Mouse (Mus musculus): ENCODE results near the gene Acacb. TPM values are rescaled to one million over a fixed set of nuclear protein-coding genes. Genes with fewer than 3 reads are reported as not detected.

Gene Acacb
- polyA plus RNA-seq, 1 experiment from 2014 or later = 2.4 TPM

GRCm38 (mm10) chr5:114187108-114187507 lies 40.8 kb downstream of the Acacb start:
- Histone ChIP-seq H3K36me3 (no peaks in the 10 kb centered on the region), H3K27me3 (no peaks in the 10 kb centered on the region), H3K4me1 (replicated peaks) (no peaks in the 10 kb centered on the region), H3K9ac (replicated peaks) (no peak overlapping the region), H3K4me2 (replicated peaks) (no peak overlapping the region), H3K27ac (no peak overlapping the region), H3K4me3 (replicated peaks) (no peak overlapping the region), H3K9me3 (no peaks in the 10 kb centered on the region)
- ATAC-seq = no peak
- 73% methylated on average over 2 of the region's 2 CpGs for WGBS

- ATAC-seq = no peak
- Histone ChIP-seq H3K4me2 (replicated peaks) (no peak overlapping the region), H3K27me3 (no peaks in the 10 kb centered on the region), H3K4me3 (replicated peaks) (no peak overlapping the region), H3K4me1 (replicated peaks) (no peaks in the 10 kb centered on the region), H3K36me3 (no peaks in the 10 kb centered on the region), H3K27ac (no peak overlapping the region), H3K9ac (replicated peaks) (no peak overlapping the region), H3K9me3 (no peaks in the 10 kb centered on the region)
- 81% methylated on average over 12 of the region's 12 CpGs for WGBS
Measured at GRCm38 (mm10) chr5:114188900-114189464, 42.6 kb downstream of the Acacb start.

DNA sequence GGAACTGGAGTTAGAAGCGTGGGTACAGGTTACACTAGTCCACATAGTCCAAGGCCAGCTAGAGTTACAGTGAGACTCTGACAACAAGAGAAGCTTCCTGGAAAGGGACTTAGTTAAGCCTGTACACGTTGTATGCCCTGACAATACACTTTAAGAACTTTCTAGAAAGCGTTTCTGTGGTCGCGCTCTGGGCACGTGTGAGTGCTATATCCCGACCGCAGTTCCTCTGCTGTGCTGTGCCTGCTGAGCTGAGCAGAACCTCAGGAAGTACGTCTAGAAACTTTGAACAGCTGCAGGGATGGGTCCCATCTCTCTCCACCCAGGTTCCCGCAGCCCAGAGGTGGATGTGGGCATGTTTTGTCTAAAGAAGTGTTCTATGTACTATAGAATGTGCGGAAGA lies 47.8 kb downstream of the Acacb start:
- Histone ChIP-seq H3K27ac (no peak overlapping the region), H3K9me3 (no peaks in the 10 kb centered on the region), H3K4me1 (replicated peaks) (peaks cover 4% of the 10 kb centered on the region; the same call in 1 of the 2 replicates), H3K4me2 (replicated peaks) (no peak overlapping the region), H3K9ac (replicated peaks) (no peak overlapping the region), H3K4me3 (replicated peaks) (no peak overlapping the region), H3K27me3 (no peaks in the 10 kb centered on the region), H3K36me3 (no peaks in the 10 kb centered on the region)
- ATAC-seq = no peak
- WGBS = 84% methylated on average over 11 of the region's 11 CpGs

- H3K9ac ChIP-seq (replicated peaks) = no peak overlapping the region
Measured at GRCm38 (mm10) chr5:114199116-114199777, 52.9 kb downstream of the Acacb start.

DNA sequence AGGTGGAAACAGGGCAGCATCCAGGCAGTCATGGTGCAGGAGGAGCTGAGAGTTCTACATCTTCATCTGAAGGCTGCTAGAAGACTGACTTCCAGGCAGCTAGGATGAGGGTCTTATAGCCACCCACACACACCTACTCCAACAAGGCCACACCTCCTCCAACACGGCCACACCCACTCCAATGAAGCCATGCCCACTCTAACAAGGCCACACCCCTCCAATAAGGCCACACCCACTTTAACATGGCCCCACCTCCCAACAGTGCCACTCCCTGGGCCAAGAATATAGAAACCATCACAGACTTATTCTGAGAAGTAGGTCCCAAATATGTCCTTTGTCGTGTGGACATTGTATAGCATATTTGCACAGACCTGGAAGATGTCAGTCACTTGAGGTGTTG lies 59.8 kb downstream of the Acacb start:
- Histone ChIP-seq H3K9ac (replicated peaks) (no peak overlapping the region), H3K4me1 (replicated peaks) (no peaks in the 10 kb centered on the region), H3K27ac (no peak overlapping the region), H3K9me3 (0 out of 2 replicates have a peak, but pooled peaks cover 2% of the 10 kb centered on the region), H3K36me3 (no peaks in the 10 kb centered on the region), H3K4me2 (replicated peaks) (no peak overlapping the region), H3K4me3 (replicated peaks) (no peak overlapping the region), H3K27me3 (no peaks in the 10 kb centered on the region)
- no peak for ATAC-seq
- 82% methylated on average over 2 of the region's 2 CpGs for WGBS

More at GRCm38 (mm10) chr5:114199116-114199777, 52.9 kb downstream of the Acacb start:
- Histone ChIP-seq H3K36me3 (no peaks in the 10 kb centered on the region), H3K27me3 (no peaks in the 10 kb centered on the region), H3K4me1 (replicated peaks) (peaks cover 10% of the 10 kb centered on the region; the same call in 1 of the 2 replicates), H3K27ac (no peak overlapping the region), H3K4me3 (replicated peaks) (no peak overlapping the region), H3K9me3 (no peaks in the 10 kb centered on the region), H3K4me2 (replicated peaks) (no peak overlapping the region)
- ATAC-seq = no peak
- WGBS = 28% methylated on average over 13 of the region's 13 CpGs

- H3K4me3 ChIP-seq (replicated peaks) = no peak overlapping the region
- H3K27ac ChIP-seq = no peak overlapping the region
- no peak overlapping the region for H3K4me2 ChIP-seq (replicated peaks)
- no peaks in the 10 kb centered on the region for H3K9me3 ChIP-seq
- ATAC-seq = no peak
- H3K9ac ChIP-seq (replicated peaks) = no peak overlapping the region
- no peaks in the 10 kb centered on the region for H3K4me1 ChIP-seq (replicated peaks)
- 0 out of 2 replicates have a peak, but pooled peaks cover 3% of the 10 kb centered on the region for H3K27me3 ChIP-seq
- WGBS = 72% methylated on average over 10 of the region's 10 CpGs
- no peaks in the 10 kb centered on the region for H3K36me3 ChIP-seq
Measured at GRCm38 (mm10) chr5:114213183-114213582, 66.8 kb downstream of the Acacb start.

GRCm38 (mm10) chr5:114218771-114219170 lies 72.4 kb downstream of the Acacb start:
- Histone ChIP-seq H3K9ac (replicated peaks) (no peak overlapping the region), H3K4me3 (replicated peaks) (no peak overlapping the region), H3K4me1 (replicated peaks) (no peaks in the 10 kb centered on the region), H3K4me2 (replicated peaks) (no peak overlapping the region), H3K27me3 (no peaks in the 10 kb centered on the region), H3K27ac (no peak overlapping the region), H3K9me3 (no peaks in the 10 kb centered on the region), H3K36me3 (no peaks in the 10 kb centered on the region)
- WGBS = 88% methylated on average over 14 of the region's 14 CpGs
- no peak for ATAC-seq

DNA sequence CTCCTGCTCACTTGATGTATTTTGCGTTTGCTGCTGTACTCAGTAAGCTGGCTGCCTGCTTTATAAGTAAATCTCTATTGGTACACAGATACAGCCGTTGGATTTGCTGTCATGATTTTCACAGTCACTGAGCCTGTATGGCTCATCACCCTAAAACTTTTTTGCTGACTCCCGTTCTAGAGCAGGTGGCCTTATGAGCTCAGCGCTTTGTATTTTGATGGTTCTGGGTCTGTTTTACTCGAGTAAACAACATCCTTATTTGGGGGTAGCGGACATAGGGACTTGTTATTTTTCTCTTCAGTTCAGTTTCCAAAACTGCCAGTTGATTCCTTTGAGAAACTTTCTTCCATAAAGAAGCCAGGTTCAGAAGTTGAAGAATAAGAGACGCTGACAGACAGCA lies 79.7 kb downstream of the Acacb start:
- no peak for ATAC-seq
- 95% methylated on average over 7 of the region's 7 CpGs for WGBS
- H3K36me3 ChIP-seq = no peaks in the 10 kb centered on the region; the same call in 1 of the 2 replicates
- peaks cover 17% of the 10 kb centered on the region for H3K9me3 ChIP-seq
- no peaks in the 10 kb centered on the region for H3K4me1 ChIP-seq (replicated peaks)
- no peak overlapping the region for H3K4me2 ChIP-seq (replicated peaks)
- no peaks in the 10 kb centered on the region for H3K27me3 ChIP-seq
- H3K4me3 ChIP-seq (replicated peaks) = no peak overlapping the region
- H3K27ac ChIP-seq = no peak overlapping the region
- H3K9ac ChIP-seq (replicated peaks) = no peak overlapping the region

- WGBS = 83% methylated on average over 5 of the region's 5 CpGs
- Histone ChIP-seq H3K36me3 (no peaks in the 10 kb centered on the region; the same call in 1 of the 2 replicates), H3K4me3 (replicated peaks) (no peak overlapping the region), H3K4me2 (replicated peaks) (no peak overlapping the region), H3K4me1 (replicated peaks) (no peaks in the 10 kb centered on the region), H3K9me3 (peaks cover 17% of the 10 kb centered on the region), H3K27ac (no peak overlapping the region), H3K27me3 (no peaks in the 10 kb centered on the region), H3K9ac (replicated peaks) (no peak overlapping the region)
- no peak for ATAC-seq
Measured at GRCm38 (mm10) chr5:114228901-114229300, 82.6 kb downstream of the Acacb start.

DNA sequence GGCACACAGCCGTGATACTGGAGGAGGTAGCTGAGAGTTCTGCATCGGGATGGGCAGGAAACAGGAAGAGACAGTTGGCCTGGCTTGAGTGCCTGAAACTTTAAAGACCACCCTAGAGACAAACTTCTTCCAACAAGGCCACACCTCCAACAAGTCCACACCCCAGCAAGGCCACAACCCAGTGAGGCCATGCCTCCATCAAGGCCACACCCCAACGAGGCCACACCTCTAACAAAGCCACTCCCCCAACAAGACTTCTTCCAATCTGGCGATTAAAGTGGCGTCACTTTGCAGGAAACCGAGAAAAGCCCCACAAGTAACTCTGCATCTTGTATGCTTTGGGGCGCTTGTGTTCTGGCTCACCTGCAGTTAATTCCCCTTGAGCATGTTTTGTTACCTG lies 92.6 kb downstream of the Acacb start:
- WGBS = 39% methylated on average over 7 of the region's 7 CpGs

GRCm38 (mm10) chr5:114239737-114240136 lies 93.4 kb downstream of the Acacb start:
- Histone ChIP-seq H3K9me3 (no peaks in the 10 kb centered on the region), H3K36me3 (no peaks in the 10 kb centered on the region), H3K4me3 (replicated peaks) (no peak overlapping the region), H3K9ac (replicated peaks) (no peak overlapping the region), H3K4me2 (replicated peaks) (no peak overlapping the region), H3K4me1 (replicated peaks) (no peaks in the 10 kb centered on the region), H3K27ac (no peak overlapping the region), H3K27me3 (0 out of 2 replicates have a peak, but pooled peaks cover 12% of the 10 kb centered on the region)
- WGBS = 45% methylated on average over 14 of the region's 14 CpGs
- no peak for ATAC-seq

More for the DNA sequence above, 92.6 kb downstream of the Acacb start:
- Histone ChIP-seq H3K27me3 (0 out of 2 replicates have a peak, but pooled peaks cover 9% of the 10 kb centered on the region), H3K4me1 (replicated peaks) (no peaks in the 10 kb centered on the region), H3K9me3 (no peaks in the 10 kb centered on the region), H3K9ac (replicated peaks) (no peak overlapping the region), H3K27ac (no peak overlapping the region), H3K4me2 (replicated peaks) (no peak overlapping the region), H3K36me3 (no peaks in the 10 kb centered on the region), H3K4me3 (replicated peaks) (no peak overlapping the region)
- ATAC-seq = no peak

- WGBS = 81% methylated on average over 7 of the region's 7 CpGs
- no peak for ATAC-seq
- no peak overlapping the region for H3K4me3 ChIP-seq (replicated peaks)
- peaks cover 37% of the 10 kb centered on the region for H3K27me3 ChIP-seq
- H3K9ac ChIP-seq (replicated peaks) = no peak overlapping the region
- no peaks in the 10 kb centered on the region for H3K9me3 ChIP-seq
- no peak overlapping the region for H3K4me2 ChIP-seq (replicated peaks)
- no peaks in the 10 kb centered on the region for H3K36me3 ChIP-seq
- H3K27ac ChIP-seq = no peak overlapping the region
- H3K4me1 ChIP-seq (replicated peaks) = peaks cover 9% of the 10 kb centered on the region
Measured at GRCm38 (mm10) chr5:114246465-114246864, 100.1 kb downstream of the Acacb start.

Measured in midbrain, embryonic 13.5 days (tissue).